Mouse (Mus musculus) midbrain, embryonic 15.5 days (tissue): ENCODE data around the gene Tm9sf3. TPM values are rescaled to one million over a fixed set of nuclear protein-coding genes. Genes with fewer than 3 reads are reported as not detected.
A peak's percentile ranks its signal among the peaks of the same experiment; 100 is the strongest.
"Not testable (repeated sequence)": the region's sequence is repeated elsewhere in the genome, so short reads cannot be mapped to it uniquely, and the experiment has no call there.

Experiments
- ATAC-seq: fragments of 200-750 bp; cut with Nextera tagmentation; replicated peaks from 2 replicates; pipeline ENCODE4 v1.8.0; 2017; ENCODE audit warnings: moderate TSS enrichment
- H3K27ac ChIP-seq: fragments of 300-500 bp; sonication (generic); 2 replicates; pipeline ENCODE4 v1.5.1; 2015; ENCODE audit warnings: mild to moderate bottlenecking, inconsistent platforms
- H3K27me3 ChIP-seq: fragments of 300-500 bp; sonication (generic); replicated peaks from 2 replicates; pipeline ENCODE4 v1.6.1; 2015; ENCODE audit warnings: inconsistent platforms
- H3K36me3 ChIP-seq: fragments of 300-500 bp; sonication (generic); replicated peaks from 2 replicates; pipeline ENCODE4 v1.6.1; 2015; ENCODE audit warnings: inconsistent platforms
- H3K4me1 ChIP-seq: fragments of 300-500 bp; sonication (generic); 2 replicates; pipeline ENCODE4 v1.6.1; 2015; ENCODE audit warnings: inconsistent platforms
- H3K4me2 ChIP-seq: fragments of 300-500 bp; sonication (generic); 2 replicates; pipeline ENCODE4 v1.6.1; 2015; ENCODE audit warnings: inconsistent platforms, mild to moderate bottlenecking, moderate library complexity
- H3K4me3 ChIP-seq: fragments of 300-500 bp; sonication (generic); 2 replicates; pipeline ENCODE4 v1.5.1; 2015; ENCODE audit warnings: mild to moderate bottlenecking, inconsistent platforms
- H3K9ac ChIP-seq: fragments of 300-500 bp; sonication (generic); 2 replicates; pipeline ENCODE4 v1.6.1; 2015; ENCODE audit warnings: mild to moderate bottlenecking, inconsistent platforms
- H3K9me3 ChIP-seq: fragments of 300-500 bp; sonication (generic); 2 replicates; pipeline ENCODE4 v1.6.1; 2016; ENCODE audit warnings: inconsistent platforms
- WGBS: fragments of 180-500 bp; shearing (Covaris S2); methylation state at CpG from one replicate; pipeline ENCODE4 v1.1.7; 2015; ENCODE audit warnings: mixed read lengths; 5-methylcytosine and 5-hydroxymethylcytosine counted together
- polyA plus RNA-seq: library from polyadenylated mRNA; unstranded; fragments of >200 nt; fragmentation: Nextera tagmentation; extraction: Ambion mirVana; gene quantifications from 2 replicates; pipeline ENCODE4 v1.2.1, GENCODE M21; 2015

Gene Tm9sf3
- 85.4 and 87.8 TPM in 2 replicates for polyA plus RNA-seq

GRCm38 (mm10) chr19:41263630-41264295 is at the start of gene Tm9sf3:
Gene Tm9sf3 (minus strand): TSS chr19:41263997.
- under 1% methylated on average over 91 of the region's 98 CpGs for WGBS
- no peaks in the 10 kb centered on the region for H3K27me3 ChIP-seq
- peak within 1 kb of the TSS; percentile 67 for H3K4me2 ChIP-seq
- H3K9ac ChIP-seq = peak within 1 kb of the TSS; percentile 65
- peaks cover 44% of the 10 kb centered on the region for H3K4me1 ChIP-seq
- H3K4me3 ChIP-seq = peak within 1 kb of the TSS; percentile 87
- peak within 1 kb of the TSS; percentile 93 for H3K27ac ChIP-seq
- H3K9me3 ChIP-seq = no peaks in the 10 kb centered on the region
- no peaks in the 10 kb centered on the region for H3K36me3 ChIP-seq
- peak; percentile 97 for ATAC-seq

GRCm38 (mm10) chr19:41312587-41312986 is 48.8 kb upstream of the Tm9sf3 start:
- not testable (repeated sequence) for H3K36me3 ChIP-seq, ATAC-seq, H3K9ac ChIP-seq, H3K9me3 ChIP-seq, H3K27me3 ChIP-seq, H3K4me1 ChIP-seq, H3K27ac ChIP-seq, H3K4me2 ChIP-seq, H3K4me3 ChIP-seq
- WGBS = 87% methylated on average over 8 of the region's 8 CpGs

DNA sequence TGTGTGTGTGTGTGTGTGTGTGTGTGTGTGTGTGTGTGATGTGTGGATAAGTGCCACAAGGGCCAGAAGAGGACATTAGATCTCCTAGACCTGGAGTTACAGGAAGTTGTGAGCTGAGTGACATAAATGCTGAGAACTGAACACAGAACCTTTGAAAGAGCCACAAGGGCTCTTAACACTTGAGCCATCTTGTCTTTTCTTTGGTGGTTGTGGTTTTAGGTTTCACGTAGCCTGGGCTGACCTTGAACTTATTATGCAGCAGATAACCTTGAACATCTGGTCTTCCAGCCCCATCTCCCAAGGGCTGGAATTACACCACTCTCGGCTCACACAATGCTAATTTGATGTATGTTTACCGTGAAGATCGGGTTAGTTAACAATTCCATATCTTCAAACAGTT is 48.2 kb upstream of the Tm9sf3 start:
- Histone ChIP-seq H3K9me3 (no peaks in the 10 kb centered on the region), H3K27ac (no peak overlapping the region), H3K4me2 (no peak overlapping the region), H3K36me3 (no peaks in the 10 kb centered on the region), H3K27me3 (no peaks in the 10 kb centered on the region), H3K4me1 (no peaks in the 10 kb centered on the region; the same call in 1 of the 2 replicates), H3K4me3 (no peak overlapping the region), H3K9ac (no peak overlapping the region)
- ATAC-seq = no peak
- whole genome bisulfite sequencing = 77% methylated on average over 4 of the region's 4 CpGs

DNA sequence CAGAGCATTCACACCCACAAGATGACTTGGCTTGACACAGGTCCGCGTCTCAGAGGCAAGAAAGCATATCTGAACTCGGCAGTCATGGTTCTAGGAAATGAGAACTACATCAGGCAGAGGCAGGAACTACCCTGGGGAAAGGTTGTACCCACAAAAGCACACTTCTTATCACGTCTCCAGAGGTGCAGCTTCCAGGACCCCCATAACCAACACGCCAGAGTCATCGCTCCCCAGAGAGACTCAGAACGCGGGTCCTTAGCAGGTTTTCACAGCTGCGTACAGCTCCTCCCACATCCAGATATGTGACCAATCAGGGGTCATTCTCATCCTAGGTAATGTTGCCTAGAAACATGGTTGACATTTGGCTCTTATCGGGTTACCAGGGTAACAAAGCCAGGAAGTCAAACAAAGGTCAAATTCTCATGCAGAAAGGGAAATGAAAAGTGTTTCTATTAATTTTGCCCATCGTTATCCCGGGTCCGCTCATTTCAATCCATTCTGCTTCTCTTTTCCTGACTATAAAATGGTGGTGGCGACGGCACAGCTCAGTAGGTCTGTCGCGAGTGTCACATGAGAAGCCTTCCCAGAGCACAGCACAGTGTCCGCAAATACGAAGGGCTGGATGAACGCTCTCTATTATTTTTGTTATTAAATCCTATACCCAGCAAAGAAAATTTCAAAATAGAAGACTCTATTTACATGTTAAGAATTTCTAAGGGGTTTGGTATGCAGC is 47.3 kb upstream of the Tm9sf3 start:
- no peaks in the 10 kb centered on the region for H3K4me1 ChIP-seq
- 20% methylated on average over 20 of the region's 20 CpGs for WGBS
- H3K4me3 ChIP-seq = peak overlapping the region; percentile 38
- no peaks in the 10 kb centered on the region for H3K36me3 ChIP-seq
- H3K9me3 ChIP-seq = no peaks in the 10 kb centered on the region
- peak overlapping the region; percentile 57 for H3K27ac ChIP-seq
- ATAC-seq = peak; percentile 91
- peak overlapping the region; percentile 63 for H3K4me2 ChIP-seq
- H3K27me3 ChIP-seq = no peaks in the 10 kb centered on the region
- H3K9ac ChIP-seq = peak overlapping the region; percentile 22; the same call in 1 of the 2 replicates

DNA sequence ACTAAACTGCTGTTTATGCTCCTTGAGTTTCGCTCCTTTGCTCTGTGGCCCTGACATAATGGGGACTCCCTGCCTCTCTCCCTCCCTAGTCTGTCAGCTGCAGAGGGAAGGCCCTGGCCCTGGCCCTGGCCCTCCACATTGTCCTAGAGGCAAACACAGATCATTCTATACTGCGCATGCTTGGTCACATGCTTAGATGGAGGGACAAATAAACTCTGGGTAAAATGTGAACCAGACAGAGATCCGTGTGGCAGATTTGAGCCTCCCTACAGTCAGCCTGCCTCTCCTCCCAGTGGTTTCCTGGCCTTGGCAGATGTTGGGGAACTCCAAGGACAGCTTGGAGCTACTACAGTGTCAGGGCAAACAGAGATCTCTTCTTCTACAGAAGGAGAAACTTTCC is 40.1 kb upstream of the Tm9sf3 start:
- Histone ChIP-seq H3K9ac (no peak overlapping the region), H3K9me3 (no peaks in the 10 kb centered on the region), H3K27me3 (no peaks in the 10 kb centered on the region), H3K4me1 (no peaks in the 10 kb centered on the region), H3K4me3 (no peak overlapping the region), H3K4me2 (no peak overlapping the region), H3K27ac (no peak overlapping the region), H3K36me3 (no peaks in the 10 kb centered on the region)
- ATAC-seq = no peak
- WGBS = 65% methylated on average over 3 of the region's 3 CpGs

DNA sequence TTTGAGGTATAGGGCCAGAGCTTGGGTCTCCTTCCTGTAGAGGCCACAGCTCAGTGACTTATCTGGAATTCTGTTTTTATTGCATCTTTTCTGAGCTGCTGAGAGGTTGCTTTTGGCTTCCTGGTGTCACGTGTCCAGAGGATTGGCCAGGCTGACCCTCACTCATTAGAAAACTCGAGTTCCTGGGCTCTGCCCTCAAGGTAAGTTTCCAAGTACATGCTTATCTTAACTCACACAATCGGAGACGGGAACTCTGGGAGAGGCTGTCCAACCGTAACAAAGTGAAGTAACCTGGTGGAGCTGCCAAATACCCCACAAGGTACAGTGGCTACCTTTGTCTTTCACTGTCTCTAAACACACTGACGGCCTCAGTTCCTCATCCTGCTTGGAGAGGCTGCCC is 39.6 kb upstream of the Tm9sf3 start:
- Histone ChIP-seq H3K4me2 (no peak overlapping the region), H3K9ac (no peak overlapping the region), H3K4me3 (no peak overlapping the region), H3K27ac (no peak overlapping the region), H3K9me3 (no peaks in the 10 kb centered on the region), H3K27me3 (no peaks in the 10 kb centered on the region), H3K4me1 (no peaks in the 10 kb centered on the region), H3K36me3 (no peaks in the 10 kb centered on the region)
- no peak for ATAC-seq
- 80% methylated on average over 6 of the region's 6 CpGs for WGBS

- H3K27ac ChIP-seq = no peak overlapping the region
- no peak overlapping the region for H3K9ac ChIP-seq
- H3K9me3 ChIP-seq = no peaks in the 10 kb centered on the region
- H3K36me3 ChIP-seq = no peaks in the 10 kb centered on the region
- no peaks in the 10 kb centered on the region for H3K27me3 ChIP-seq
- H3K4me3 ChIP-seq = no peak overlapping the region
- no peak for ATAC-seq
- 78% methylated on average over 6 of the region's 6 CpGs for WGBS
- no peak overlapping the region for H3K4me2 ChIP-seq
- no peaks in the 10 kb centered on the region for H3K4me1 ChIP-seq
Measured at GRCm38 (mm10) chr19:41301856-41302255, 38.1 kb upstream of the Tm9sf3 start.

DNA sequence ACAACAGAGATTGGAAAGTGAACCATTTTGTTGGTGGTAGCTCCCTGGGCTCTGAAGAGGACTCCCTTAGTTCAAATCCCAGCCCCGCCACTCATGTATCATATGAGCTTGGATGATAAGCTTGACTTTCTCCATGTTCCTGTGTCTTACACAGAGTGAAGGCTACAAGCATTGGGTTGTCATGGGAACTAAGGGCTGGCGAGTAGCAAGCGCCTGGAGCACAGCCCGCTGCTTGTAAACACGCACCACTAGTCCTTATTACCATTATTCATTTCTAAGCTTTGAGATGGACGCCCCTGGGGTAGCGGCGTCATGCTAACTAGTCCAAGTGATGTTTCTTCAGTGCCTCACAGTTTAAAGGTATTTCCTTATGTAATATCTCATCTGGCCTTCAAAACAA is 35.6 kb upstream of the Tm9sf3 start:
- 73% methylated on average over 8 of the region's 8 CpGs for WGBS
- Histone ChIP-seq H3K4me2 (no peak overlapping the region), H3K9me3 (no peaks in the 10 kb centered on the region), H3K27me3 (no peaks in the 10 kb centered on the region), H3K36me3 (no peaks in the 10 kb centered on the region), H3K4me1 (no peaks in the 10 kb centered on the region), H3K27ac (no peak overlapping the region), H3K4me3 (no peak overlapping the region), H3K9ac (no peak overlapping the region)
- no peak for ATAC-seq

GRCm38 (mm10) chr19:41290952-41291619 is 27.3 kb upstream of the Tm9sf3 start:
- Histone ChIP-seq H3K36me3 (no peaks in the 10 kb centered on the region), H3K4me3 (no peak overlapping the region), H3K27ac (no peak overlapping the region), H3K4me1 (no peaks in the 10 kb centered on the region), H3K9ac (no peak overlapping the region), H3K27me3 (no peaks in the 10 kb centered on the region), H3K4me2 (no peak overlapping the region), H3K9me3 (no peaks in the 10 kb centered on the region)
- WGBS = 61% methylated on average over 5 of the region's 5 CpGs
- ATAC-seq = no peak

DNA sequence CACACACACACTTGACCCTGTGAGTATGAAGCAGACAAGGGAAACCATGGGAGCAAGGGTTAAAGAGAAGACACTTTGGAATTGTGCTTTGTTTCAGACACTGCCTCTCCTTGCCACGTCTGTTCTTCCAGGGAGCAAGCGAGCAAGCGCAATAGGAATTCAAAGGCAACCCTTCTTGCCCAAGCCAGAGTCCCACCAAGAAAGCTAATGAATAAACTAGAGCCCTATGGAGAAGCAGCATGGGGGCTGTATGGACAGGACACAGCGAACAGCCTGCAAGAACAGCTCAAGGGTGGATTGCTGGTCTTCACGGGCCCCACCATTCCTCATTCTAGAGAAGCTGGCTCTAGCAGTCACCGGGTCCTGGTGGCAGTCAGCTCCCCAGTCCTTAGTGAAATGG is 24.8 kb upstream of the Tm9sf3 start:
- no peak overlapping the region for H3K4me3 ChIP-seq
- 72% methylated on average over 6 of the region's 6 CpGs for WGBS
- no peaks in the 10 kb centered on the region for H3K27me3 ChIP-seq
- no peak overlapping the region for H3K27ac ChIP-seq
- no peaks in the 10 kb centered on the region for H3K9me3 ChIP-seq
- no peaks in the 10 kb centered on the region for H3K36me3 ChIP-seq
- no peak overlapping the region for H3K4me2 ChIP-seq
- H3K4me1 ChIP-seq = peaks cover 5% of the 10 kb centered on the region; the same call in 1 of the 2 replicates
- H3K9ac ChIP-seq = no peak overlapping the region
- ATAC-seq = no peak

DNA sequence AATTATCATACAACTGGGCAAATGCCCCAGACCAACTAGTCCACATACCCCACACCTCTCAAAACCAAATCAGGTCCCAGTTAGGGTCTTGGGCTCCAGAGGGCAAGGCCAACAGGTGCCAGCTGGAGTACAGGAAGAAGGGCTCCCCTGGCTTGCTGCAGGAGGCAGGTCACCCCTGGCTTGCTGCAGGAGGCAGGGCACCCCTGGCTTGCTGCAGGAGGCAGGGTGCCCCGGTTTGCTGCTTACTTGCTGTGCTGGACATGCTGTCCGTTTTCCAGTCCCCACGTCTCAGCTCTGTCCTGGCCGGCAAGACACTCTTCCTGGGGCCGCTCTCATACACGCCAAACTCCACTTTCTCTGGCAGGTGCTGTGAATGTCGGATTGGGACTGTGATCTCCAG is 23.4 kb upstream of the Tm9sf3 start:
- no peaks in the 10 kb centered on the region for H3K27me3 ChIP-seq
- 85% methylated on average over 7 of the region's 7 CpGs for WGBS

DNA sequence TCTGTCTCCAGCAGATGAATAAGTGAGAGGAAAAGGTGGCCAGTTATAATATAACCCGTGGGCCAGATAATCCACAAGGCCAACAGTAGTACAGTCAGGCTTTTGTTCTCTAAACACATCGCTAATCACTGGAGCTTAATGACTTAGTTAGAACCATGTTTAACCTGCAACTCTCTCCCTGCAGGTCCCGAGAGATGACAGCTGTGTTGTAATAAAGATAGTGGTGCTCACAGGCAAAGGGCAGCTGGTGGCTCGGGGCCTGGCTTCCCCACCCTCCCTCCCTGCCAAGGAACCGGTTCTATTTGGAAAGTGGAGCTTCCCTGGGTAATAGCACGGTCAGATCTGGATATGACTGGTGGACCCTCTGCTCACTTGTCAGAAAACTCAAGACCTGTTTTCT is 20.7 kb upstream of the Tm9sf3 start:
- Histone ChIP-seq H3K9ac (no peak overlapping the region), H3K36me3 (no peaks in the 10 kb centered on the region), H3K4me1 (peaks cover 8% of the 10 kb centered on the region; the same call in 1 of the 2 replicates), H3K27me3 (no peaks in the 10 kb centered on the region), H3K9me3 (no peaks in the 10 kb centered on the region), H3K4me3 (no peak overlapping the region), H3K4me2 (no peak overlapping the region), H3K27ac (no peak overlapping the region)
- ATAC-seq = no peak
- 54% methylated on average over 6 of the region's 6 CpGs for WGBS

More for the DNA sequence above, 23.4 kb upstream of the Tm9sf3 start:
- H3K9ac ChIP-seq = no peak overlapping the region
- H3K4me3 ChIP-seq = no peak overlapping the region
- no peak for ATAC-seq
- H3K9me3 ChIP-seq = no peaks in the 10 kb centered on the region
- H3K4me2 ChIP-seq = no peak overlapping the region
- no peaks in the 10 kb centered on the region for H3K36me3 ChIP-seq
- H3K4me1 ChIP-seq = peaks cover 8% of the 10 kb centered on the region; the same call in 1 of the 2 replicates
- H3K27ac ChIP-seq = no peak overlapping the region
